Mouse (Mus musculus) ES-E14 (cell line): ENCODE results near the gene Olfr692. TPM values are rescaled to one million over a fixed set of nuclear protein-coding genes. Genes with fewer than 3 reads are reported as not detected.

Experiments
- DNase-seq: peaks from one replicate; pipeline ENCODE4 v3.0.0-alpha.2; 2013; ENCODE audit warnings: low read depth, low spot score
- H3K27ac ChIP-seq: 2 replicates; pipeline ENCODE4 v1.5.1; 2012; ENCODE audit warnings: low read depth, mild to moderate bottlenecking, low read length, moderate library complexity, mixed read lengths; ENCODE audit not compliant: poor library complexity, insufficient read depth, severe bottlenecking
- H3K36me3 ChIP-seq: 2 replicates; pipeline ENCODE4 v1.6.1; 2012; ENCODE audit warnings: mild to moderate bottlenecking, low read length, moderate library complexity, mixed read lengths; ENCODE audit not compliant: control insufficient read depth, poor library complexity, insufficient read depth, severe bottlenecking
- H3K4me1 ChIP-seq, 2 experiments: fragments of 150-350 bp in 1 of 2; sonication (generic) in 1 of 2; 2 replicates each; pipeline ENCODE4 v1.6.1; 2012; ENCODE audit warnings: low read length in 2 of 2, mild to moderate bottlenecking in 1 of 2, mixed read lengths in 1 of 2; ENCODE audit not compliant: control insufficient read depth in 2 of 2, insufficient read depth in 2 of 2, poor library complexity in 1 of 2
- H3K4me3 ChIP-seq, 2 experiments: fragments of 150-350 bp in 1 of 2; sonication (generic) in 1 of 2; 2 replicates each; pipeline ENCODE4 v1.5.1; 2012; ENCODE audit warnings: low read length in 2 of 2, low read depth in 1 of 2, mild to moderate bottlenecking in 1 of 2, mixed read lengths in 1 of 2; ENCODE audit not compliant: insufficient read depth in 1 of 2, poor library complexity in 1 of 2, severe bottlenecking in 1 of 2
- H3K9ac ChIP-seq: 2 replicates; pipeline ENCODE4 v1.6.1; 2012; ENCODE audit warnings: low read depth, mild to moderate bottlenecking, low read length, mixed read lengths; ENCODE audit not compliant: poor library complexity, insufficient read depth, severe bottlenecking
- H3K9me3 ChIP-seq: fragments of 150-350 bp; sonication (generic); 2 replicates; pipeline ENCODE4 v1.6.1; 2012; ENCODE audit warnings: low read depth, mild to moderate bottlenecking, low read length; ENCODE audit not compliant: control insufficient read depth, insufficient read depth
- CHD2 ChIP-seq: IDR thresholded peaks from 2 replicates; pipeline ENCODE4 v1.6.1; 2014; ENCODE audit warnings: mild to moderate bottlenecking, low read depth, low read length, inconsistent platforms
- HCFC1 ChIP-seq: IDR thresholded peaks from 2 replicates; pipeline ENCODE4 v1.6.1; 2012; ENCODE audit warnings: low read length, inconsistent platforms, borderline replicate concordance; ENCODE audit not compliant: insufficient read depth
- MAFK ChIP-seq: IDR thresholded peaks from 2 replicates; pipeline ENCODE4 v1.6.1; 2014; ENCODE audit warnings: mild to moderate bottlenecking, low read depth, low read length, inconsistent platforms; ENCODE audit not compliant: insufficient read depth
- ZC3H11A ChIP-seq: IDR thresholded peaks from 2 replicates; pipeline ENCODE4 v1.6.1; 2012; ENCODE audit warnings: low read depth, mild to moderate bottlenecking, inconsistent platforms, low read length, borderline replicate concordance
- ZNF384 ChIP-seq: IDR thresholded peaks from 2 replicates; pipeline ENCODE4 v1.6.1; 2012; ENCODE audit warnings: low read depth, low read length, inconsistent platforms
- in situ Hi-C, 2 experiments: fragments of 600-800 bp; cut with MboI; formaldehyde crosslinking; loops; one replicate each; pipeline ENCODE4 v1.15.1; 2025; ENCODE audit warnings: low sequenced_read_pairs in 2 of 2, inconsistent platforms in 1 of 2; ENCODE audit not compliant: unreplicated experiment in 2 of 2
- total RNA-seq: library from RNA; depleted of rRNA; stranded (reverse); fragments of 300-350 nt; gene quantifications from 2 replicates; pipeline ENCODE4 v1.2.3, GENCODE M21; 2012

Olfr692 gene
- total RNA-seq, 1 experiment, result not detected

DNA sequence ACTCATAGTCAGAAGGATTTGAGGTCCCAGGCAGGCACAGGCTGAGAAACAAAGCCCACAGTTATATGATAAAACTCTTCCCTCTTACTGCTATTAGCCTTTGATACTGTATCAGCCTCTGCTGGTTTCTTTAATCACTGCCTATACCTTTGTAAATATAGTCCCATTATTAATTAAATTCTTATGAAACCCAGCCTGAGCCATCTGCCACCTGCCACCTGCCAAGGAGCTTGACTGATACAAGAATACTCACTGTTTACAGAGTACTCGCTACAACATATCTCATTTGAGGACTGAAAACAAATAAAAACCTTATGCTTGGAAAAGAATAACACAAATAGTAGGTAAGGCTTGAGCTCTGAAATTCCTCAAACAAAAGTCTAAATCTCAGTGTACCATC is 26.6 kb downstream of the Olfr692 start:
- Histone ChIP-seq H3K27ac (no peak overlapping the region), H3K9me3 (no peaks in the 10 kb centered on the region), H3K9ac (no peak overlapping the region), H3K36me3 (peaks cover 5% of the 10 kb centered on the region), H3K4me1 (no peaks in the 10 kb centered on the region), H3K4me3 (no peak overlapping the region)
- TF ChIP-seq ZC3H11A (no peak), ZNF384 (no peak), MAFK (no peak), CHD2 (no peak), HCFC1 (no peak)
- no peak for DNase-seq
- in situ Hi-C loops, result loop anchor here in 1 of 2 experiments (10.0 kb wide), 1 partner anchor 60 kb away; no protein-coding TSS in a partner anchor

DNA sequence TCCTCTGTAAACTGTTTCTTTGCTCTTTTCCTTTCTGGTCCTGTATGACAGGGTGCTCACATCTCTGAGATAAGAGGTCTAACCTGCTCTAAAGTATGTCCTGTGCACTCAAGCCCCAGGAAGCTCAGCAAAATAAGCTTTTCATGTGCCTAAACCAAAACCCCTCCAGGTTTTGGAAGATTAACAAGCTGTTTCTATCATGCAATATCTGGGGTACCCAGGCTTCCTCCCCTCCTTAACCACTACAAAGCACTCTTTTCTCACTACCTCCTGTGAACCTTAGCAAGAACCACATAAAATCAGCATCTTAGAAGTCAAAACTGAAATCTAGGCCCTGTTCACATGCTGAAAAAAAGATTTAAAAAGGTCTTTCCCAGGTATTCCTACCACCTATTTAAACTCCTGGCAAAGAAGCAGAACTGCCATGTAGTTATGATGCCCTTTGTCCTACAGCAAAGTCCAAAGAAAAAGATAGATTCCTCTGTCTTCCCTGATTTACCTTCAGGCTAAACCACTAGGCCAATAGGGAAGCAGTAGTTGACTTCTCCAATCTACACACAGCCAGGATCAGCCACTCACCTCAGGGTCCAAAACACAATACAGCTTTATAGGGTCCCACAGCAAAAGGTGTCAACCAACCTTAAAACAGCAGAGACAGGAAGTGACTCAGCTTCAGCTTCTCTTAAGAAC is 27.2 kb downstream of the Olfr692 start:
- H3K9me3 ChIP-seq, result no peaks in the 10 kb centered on the region
- no peak overlapping the region for H3K4me3 ChIP-seq

GRCm38 (mm10) chr7:105396126-105396525 is 28.1 kb downstream of the Olfr692 start:
- no peaks in the 10 kb centered on the region for H3K9me3 ChIP-seq
- DNase-seq, result no peak
- H3K36me3 ChIP-seq, result no peaks in the 10 kb centered on the region
- TF ChIP-seq CHD2 (no peak), HCFC1 (no peak), MAFK (no peak), ZC3H11A (no peak), ZNF384 (no peak)
- no peak overlapping the region for H3K27ac ChIP-seq
- peaks cover 0 to 4% of the 10 kb centered on the region in 2 experiments; a peak in 1 of 4 replicates for H3K4me1 ChIP-seq
- no peak overlapping the region for H3K4me3 ChIP-seq
- in situ Hi-C loops, result loop anchor here in 1 of 2 experiments (10.0 kb wide), 1 partner anchor 59 kb away; no protein-coding TSS in a partner anchor
- H3K9ac ChIP-seq, result no peak overlapping the region

More for the DNA sequence above, 27.2 kb downstream of the Olfr692 start:
- no peaks in the 10 kb centered on the region for H3K4me1 ChIP-seq
- H3K36me3 ChIP-seq, result no peaks in the 10 kb centered on the region; the same call in 1 of the 2 replicates
- in situ Hi-C loops, result loop anchor here in 1 of 2 experiments (10.0 kb wide), 1 partner anchor 60 kb away; no protein-coding TSS in a partner anchor
- no peak for DNase-seq
- H3K9ac ChIP-seq, result no peak overlapping the region
- H3K27ac ChIP-seq, result no peak overlapping the region
- TF ChIP-seq ZNF384 (no peak), MAFK (no peak), HCFC1 (no peak), ZC3H11A (no peak), CHD2 (no peak)

- H3K9ac ChIP-seq, result peak overlapping the region; percentile 85
- no peaks in the 10 kb centered on the region for H3K9me3 ChIP-seq
- H3K27ac ChIP-seq, result 0 out of 2 replicates have a peak overlapping the region, but pooled peaks have one; percentile 15
- no peaks in the 10 kb centered on the region for H3K36me3 ChIP-seq
- H3K4me1 ChIP-seq, result peaks cover 4 to 7% of the 10 kb centered on the region in 2 experiments; a peak in 3 of 4 replicates
- DNase-seq, result no peak
- TF ChIP-seq ZNF384, result no peak
- TF ChIP-seq HCFC1, result peak; percentile 12; the same call in 1 of the 2 replicates
- TF ChIP-seq ZC3H11A, result no peak
- peak overlapping the region; percentile 79 to 99 for H3K4me3 ChIP-seq
- in situ Hi-C loops, result loop anchor here in 1 of 2 experiments (10.0 kb wide), 1 partner anchor 56 kb away; no protein-coding TSS in a partner anchor
Measured at GRCm38 (mm10) chr7:105399058-105399934, 31.3 kb downstream of the Olfr692 start.
